ENCODE assay signal across 13 mouse cellular contexts in the genomic region with DNA sequence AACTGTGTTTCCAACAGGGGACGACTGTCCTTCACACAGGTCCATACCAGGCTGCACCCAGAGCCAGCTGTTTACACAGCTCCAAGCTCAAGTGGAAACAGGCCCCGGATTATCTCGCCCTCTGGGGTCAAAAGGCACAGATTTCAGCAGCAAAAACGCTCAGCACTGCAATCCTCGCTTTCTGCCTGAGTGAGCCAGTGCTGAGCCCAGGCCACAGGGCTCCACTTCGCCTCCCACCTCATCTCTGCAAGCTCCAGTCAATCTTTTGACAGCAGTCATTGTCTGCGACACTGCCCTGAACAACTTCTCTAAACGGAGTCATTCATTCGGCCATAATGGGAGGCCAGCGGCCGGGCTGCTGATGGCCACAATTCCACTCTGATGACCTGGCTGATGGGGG. TPM values are rescaled to one million over a fixed set of nuclear protein-coding genes. Genes with fewer than 3 reads are reported as not detected.
DNase-seq lines count a peak whose midpoint lies in the region; ATAC-seq lines count a peak whose summit lies in the region.
"Had no signal": no experiment of that assay in that cellular context is flagged by ENCODE, and none has a peak within 500 bp of the region (broad histone marks: within the 10 kb centered on the region; RNA-seq: fewer than 3 reads in every experiment).

No protein-coding gene starts in this region.

- no peak overlapping the region for H3K4me3 ChIP-seq in midbrain, embryonic 11.5 days (ENCODE audit: low read depth, low read length)
- no peak overlapping the region for H3K4me3 ChIP-seq in midbrain, embryonic 15.5 days
- no peak overlapping the region for H3K4me3 ChIP-seq in embryonic facial prominence, embryonic 11.5 days (ENCODE audit: low read depth, low read length)
- H3K4me3 ChIP-seq in neural tube, embryonic 11.5 days (ENCODE audit: low read depth, low read length) = no peak overlapping the region
- H3K4me3 ChIP-seq: embryonic facial prominence, embryonic 15.5 days had no signal

- H3K27ac ChIP-seq in midbrain, embryonic 11.5 days (ENCODE audit: low read depth, low read length) = no peak overlapping the region
- no peak overlapping the region for H3K27ac ChIP-seq in midbrain, embryonic 15.5 days
- 0 out of 2 replicates have a peak overlapping the region, but pooled peaks have one; percentile 4 for H3K27ac ChIP-seq in embryonic facial prominence, embryonic 11.5 days (replicated peaks; ENCODE audit: low read depth, low read length)
- H3K27ac ChIP-seq in neural tube, embryonic 11.5 days (ENCODE audit: low read depth, low read length) = no peak overlapping the region
- H3K27ac ChIP-seq: embryonic facial prominence, embryonic 15.5 days had no signal

- peak; percentile 89 for DNase-seq in midbrain, embryonic 11.5 days (ENCODE audit: low spot score, missing footprints)
- DNase-seq in embryonic facial prominence, embryonic 11.5 days (ENCODE audit: low spot score) = peak; percentile 50
- DNase-seq in kidney, postnatal 36 days = peak; percentile 67 to 71
- DNase-seq in neural tube, embryonic 11.5 days (ENCODE audit: low spot score) = peak; percentile 44
- DNase-seq in thymus, postnatal 4 days = no peak
- DNase-seq in adipocyte (ENCODE audit: low spot score) = no peak
- DNase-seq: adrenal gland, postnatal 25 days; heart, adult 18-20 months; midbrain, embryonic 14.5 days; thymus, adult 18-20 months had no signal

- H3K27me3 ChIP-seq in midbrain, embryonic 11.5 days (ENCODE audit: control insufficient read depth, insufficient read depth, low read length) = peaks cover 3% of the 10 kb centered on the region
- no peaks in the 10 kb centered on the region for H3K27me3 ChIP-seq in midbrain, embryonic 15.5 days (replicated peaks)
- H3K27me3 ChIP-seq in embryonic facial prominence, embryonic 11.5 days (ENCODE audit: control insufficient read depth, insufficient read depth, low read length) = no peaks in the 10 kb centered on the region
- H3K27me3 ChIP-seq in neural tube, embryonic 11.5 days (ENCODE audit: control insufficient read depth, insufficient read depth, low read length) = no peaks in the 10 kb centered on the region

- H3K9ac ChIP-seq in midbrain, embryonic 11.5 days (ENCODE audit: low read length) = no peak overlapping the region
- no peak overlapping the region for H3K9ac ChIP-seq in midbrain, embryonic 15.5 days
- no peak overlapping the region; the same call in 1 of the 2 replicates for H3K9ac ChIP-seq in embryonic facial prominence, embryonic 11.5 days (replicated peaks; ENCODE audit: low read length)
- no peak overlapping the region for H3K9ac ChIP-seq in neural tube, embryonic 11.5 days (ENCODE audit: low read length)
- H3K9ac ChIP-seq: embryonic facial prominence, embryonic 15.5 days had no signal

- H3K4me1 ChIP-seq in midbrain, embryonic 11.5 days (ENCODE audit: control insufficient read depth, insufficient read depth, low read length) = peaks cover 18% of the 10 kb centered on the region
- H3K4me1 ChIP-seq in midbrain, embryonic 15.5 days = no peaks in the 10 kb centered on the region
- peaks cover 4% of the 10 kb centered on the region; the same call in 1 of the 2 replicates for H3K4me1 ChIP-seq in embryonic facial prominence, embryonic 11.5 days (ENCODE audit: control insufficient read depth, insufficient read depth, low read length)
- H3K4me1 ChIP-seq in neural tube, embryonic 11.5 days (ENCODE audit: control insufficient read depth, insufficient read depth, low read length) = 0 out of 2 replicates have a peak, but pooled peaks cover 2% of the 10 kb centered on the region
- H3K4me1 ChIP-seq: embryonic facial prominence, embryonic 15.5 days had no signal

- H3K36me3 ChIP-seq in midbrain, embryonic 11.5 days (ENCODE audit: control insufficient read depth, insufficient read depth, low read length) = no peaks in the 10 kb centered on the region
- no peaks in the 10 kb centered on the region for H3K36me3 ChIP-seq in midbrain, embryonic 15.5 days (replicated peaks)
- no peaks in the 10 kb centered on the region for H3K36me3 ChIP-seq in embryonic facial prominence, embryonic 11.5 days (replicated peaks; ENCODE audit: control insufficient read depth, insufficient read depth, low read depth, low read length)
- no peaks in the 10 kb centered on the region for H3K36me3 ChIP-seq in neural tube, embryonic 11.5 days (ENCODE audit: control insufficient read depth, insufficient read depth, low read length)
- H3K36me3 ChIP-seq: embryonic facial prominence, embryonic 15.5 days had no signal

- no peak overlapping the region for H3K4me2 ChIP-seq in midbrain, embryonic 11.5 days
- H3K4me2 ChIP-seq in midbrain, embryonic 15.5 days = no peak overlapping the region
- H3K4me2 ChIP-seq in embryonic facial prominence, embryonic 11.5 days (ENCODE audit: low read depth, low read length) = no peak overlapping the region
- no peak overlapping the region for H3K4me2 ChIP-seq in neural tube, embryonic 11.5 days (ENCODE audit: low read depth)
- H3K4me2 ChIP-seq: embryonic facial prominence, embryonic 15.5 days had no signal

- peak; percentile 14; the same call in 1 of the 2 replicates for ATAC-seq in midbrain, embryonic 11.5 days (ENCODE audit: low FRiP score)
- ATAC-seq in midbrain, embryonic 15.5 days (replicated peaks) = no peak
- ATAC-seq in embryonic facial prominence, embryonic 11.5 days (replicated peaks; ENCODE audit: insufficient number of reproducible peaks, low FRiP score, low TSS enrichment, low read depth) = 0 out of 2 replicates have a peak, but pooled peaks have one; percentile 31
- no peak for ATAC-seq in neural tube, embryonic 11.5 days (ENCODE audit: insufficient read depth, low FRiP score, low TSS enrichment)

- H3K9me3 ChIP-seq in midbrain, embryonic 11.5 days (ENCODE audit: control insufficient read depth, low read length) = no peaks in the 10 kb centered on the region
- no peaks in the 10 kb centered on the region for H3K9me3 ChIP-seq in midbrain, embryonic 15.5 days
- no peaks in the 10 kb centered on the region for H3K9me3 ChIP-seq in embryonic facial prominence, embryonic 11.5 days (replicated peaks; ENCODE audit: control insufficient read depth, low read length)
- no peaks in the 10 kb centered on the region for H3K9me3 ChIP-seq in neural tube, embryonic 11.5 days (ENCODE audit: control insufficient read depth, low read length)
- H3K9me3 ChIP-seq: embryonic facial prominence, embryonic 15.5 days had no signal

- WGBS in midbrain, embryonic 11.5 days = 7% methylated on average over 11 of the region's 11 CpGs
- 5% methylated on average over 11 of the region's 11 CpGs for WGBS in midbrain, embryonic 15.5 days
- 9% methylated on average over 11 of the region's 11 CpGs for WGBS in embryonic facial prominence, embryonic 11.5 days
- WGBS in neural tube, embryonic 11.5 days = 10% methylated on average over 11 of the region's 11 CpGs

RNA-seq across cellular contexts. Expression of a gene that starts 36.3 kb away (rescaled TPM):
- 0.10 TPM in 1 of 2 replicates, not detected in the other for polyA plus RNA-seq in midbrain, embryonic 11.5 days (2014; fragmentation: Nextera tagmentation; extraction: Ambion mirVana)
- polyA plus RNA-seq in midbrain, embryonic 15.5 days (2015; fragmentation: Nextera tagmentation; extraction: Ambion mirVana) = not detected in 2 replicates
- polyA plus RNA-seq in embryonic facial prominence, embryonic 11.5 days (2014; fragmentation: Nextera tagmentation; extraction: Ambion mirVana) = 11.8 and 12.3 TPM in 2 replicates
- 7.3 and 8.5 TPM in 2 replicates for polyA plus RNA-seq in neural tube, embryonic 11.5 days (2014; fragmentation: Nextera tagmentation; extraction: Ambion mirVana)
- polyA plus RNA-seq: lung, embryonic 16.5 days; midbrain, embryonic 14.5 days had no signal

Comparison
In these comparisons a context has a peak if more than half of its experiments do, and no peak if none do; other contexts are left out.
1. ATAC-seq: peak in midbrain, embryonic 11.5 days (single experiment) and embryonic facial prominence, embryonic 11.5 days (single experiment); none in midbrain, embryonic 15.5 days (single experiment) and neural tube, embryonic 11.5 days (single experiment).
2. DNase-seq: peak in midbrain, embryonic 11.5 days (single experiment), embryonic facial prominence, embryonic 11.5 days (single experiment), kidney, postnatal 36 days (2 of 2) and neural tube, embryonic 11.5 days (single experiment); none in thymus, postnatal 4 days (single experiment) and adipocyte (single experiment).